9 mouse cellular contexts compared by ENCODE assay signal in the genomic region with DNA sequence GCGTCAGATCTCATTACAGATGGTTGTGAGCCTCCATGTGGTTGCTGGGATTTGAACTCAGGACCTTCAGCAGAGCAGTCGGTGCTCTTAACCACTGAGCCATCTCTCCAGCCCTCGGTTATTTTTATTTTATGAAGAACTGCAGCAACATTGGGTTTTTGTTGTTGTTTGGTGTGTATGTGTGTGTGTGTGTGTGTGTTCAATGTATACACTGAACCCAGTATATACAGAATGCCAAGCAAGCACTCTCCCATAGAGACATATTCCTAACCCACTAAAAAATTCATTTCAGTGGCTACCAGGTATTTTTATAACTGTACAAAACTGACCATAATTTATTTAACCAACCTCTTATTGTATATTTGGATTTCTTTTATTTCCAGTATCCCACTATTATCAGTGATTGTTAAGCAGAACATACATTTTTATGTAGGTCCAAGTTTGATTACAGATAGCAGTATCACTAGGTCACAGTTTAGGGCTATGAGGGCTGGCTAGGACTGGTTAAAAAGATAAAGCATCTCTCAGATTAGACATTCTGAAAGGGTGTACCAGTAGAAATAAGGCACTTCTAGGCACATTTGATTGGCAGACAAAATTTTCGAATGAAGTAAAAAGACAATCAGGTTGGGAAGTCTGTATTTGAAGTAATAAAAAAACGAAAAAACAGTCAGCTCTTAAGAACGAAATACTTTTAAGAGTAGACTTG. TPM values are rescaled to one million over a fixed set of nuclear protein-coding genes. Genes with fewer than 3 reads are reported as not detected.
DNase-seq lines count a peak whose midpoint lies in the region; ATAC-seq lines count a peak whose summit lies in the region.
"Had no signal": no experiment of that assay in that cellular context is flagged by ENCODE, and none has a peak within 500 bp of the region (broad histone marks: within the 10 kb centered on the region; RNA-seq: fewer than 3 reads in every experiment).

No protein-coding gene starts in this region.

- no peak for ATAC-seq in heart, embryonic 16.5 days (replicated peaks; ENCODE audit: extremely low read depth, insufficient read depth, low FRiP score)
- ATAC-seq in midbrain, embryonic 13.5 days: no peak
- ATAC-seq in cerebellum, adult (ENCODE audit: insufficient number of reproducible peaks, low FRiP score, low TSS enrichment): no peak

- H3K9ac ChIP-seq in heart, embryonic 16.5 days (ENCODE audit: low read length): peak overlapping the region; percentile 86
- H3K9ac ChIP-seq in midbrain, embryonic 13.5 days (replicated peaks): peak overlapping the region; percentile 51; the same call in 1 of the 2 replicates

- no peak for DNase-seq in heart, postnatal 36 days
- peak; percentile 78 for DNase-seq in c-Kit-positive CD71-positive TER-119-positive erythroid progenitor cells, embryonic 14.5 days (ENCODE audit: low spot score)
- DNase-seq in induced T-regulatory cell, adult 2 months (ENCODE audit: low read depth): peak; percentile 23
- DNase-seq in right cerebral cortex, adult 18-20 months: no peak
- no peak for DNase-seq in adrenal gland, postnatal 25 days

- peak overlapping the region; percentile 49; the same call in 1 of the 2 replicates for H3K27ac ChIP-seq in heart, embryonic 16.5 days (ENCODE audit: low read length)
- no peak overlapping the region for H3K27ac ChIP-seq in midbrain, embryonic 13.5 days

- H3K36me3 ChIP-seq in heart, embryonic 16.5 days (ENCODE audit: control insufficient read depth, insufficient read depth): peaks cover 7% of the 10 kb centered on the region
- peaks cover 14% of the 10 kb centered on the region for H3K36me3 ChIP-seq in midbrain, embryonic 13.5 days

- peak overlapping the region; percentile 85 for H3K4me2 ChIP-seq in heart, embryonic 16.5 days (ENCODE audit: low read depth, low read length)
- peak overlapping the region; percentile 86 for H3K4me2 ChIP-seq in midbrain, embryonic 13.5 days (replicated peaks)

- WGBS in heart, embryonic 16.5 days: 58% methylated on average over 6 of the region's 6 CpGs
- 57% methylated on average over 6 of the region's 6 CpGs for WGBS in midbrain, embryonic 13.5 days

- H3K9me3 ChIP-seq in heart, embryonic 16.5 days (replicated peaks; ENCODE audit: control insufficient read depth, low read length): no peaks in the 10 kb centered on the region
- no peaks in the 10 kb centered on the region for H3K9me3 ChIP-seq in midbrain, embryonic 13.5 days

- no peaks in the 10 kb centered on the region for H3K27me3 ChIP-seq in heart, embryonic 16.5 days (ENCODE audit: control insufficient read depth, insufficient read depth, low read length)
- H3K27me3 ChIP-seq in midbrain, embryonic 13.5 days: no peaks in the 10 kb centered on the region

- no peak overlapping the region; the same call in 1 of the 2 replicates for H3K4me3 ChIP-seq in heart, embryonic 16.5 days (ENCODE audit: low read length)
- peak overlapping the region; percentile 56 for H3K4me3 ChIP-seq in midbrain, embryonic 13.5 days (replicated peaks)

- intact Hi-C loops in heart, postnatal 36 days (cut with DNase I): loop anchor here (1.0 to 5.0 kb wide), 2 partner anchors 18 to 82 kb away; a partner anchor contains a TSS

- peaks cover 12% of the 10 kb centered on the region for H3K4me1 ChIP-seq in heart, embryonic 16.5 days (ENCODE audit: control insufficient read depth, insufficient read depth, low read length)
- H3K4me1 ChIP-seq in midbrain, embryonic 13.5 days (replicated peaks): peaks cover 24% of the 10 kb centered on the region

RNA-seq across cellular contexts. Expression of a gene that starts 0.9 kb away (rescaled TPM):
- polyA plus RNA-seq in heart, embryonic 16.5 days (2015; fragmentation: Nextera tagmentation; extraction: Ambion mirVana): 75.1 and 75.5 TPM in 2 replicates
- 100 to 1,000 TPM; 138 to 148 TPM for total RNA-seq in heart, postnatal 36 days (2021)
- 126 and 134 TPM in 2 replicates for polyA plus RNA-seq in midbrain, embryonic 13.5 days (2015; fragmentation: Nextera tagmentation; extraction: Ambion mirVana)
- 131 and 160 TPM in 2 replicates for total RNA-seq in adrenal gland, postnatal 25 days (2021)

RNA-seq across cellular contexts. Expression of a gene that starts 1.3 kb away (rescaled TPM):
- 1.2 and 1.5 TPM in 2 replicates for polyA plus RNA-seq in heart, embryonic 16.5 days (2015; fragmentation: Nextera tagmentation; extraction: Ambion mirVana)
- total RNA-seq in heart, postnatal 36 days (2021): not detected
- 0.43 and 0.92 TPM in 2 replicates for polyA plus RNA-seq in midbrain, embryonic 13.5 days (2015; fragmentation: Nextera tagmentation; extraction: Ambion mirVana)
- total RNA-seq in adrenal gland, postnatal 25 days (2021): 2.6 TPM in 1 of 2 replicates, not detected in the other

RNA-seq across cellular contexts. Expression of a gene that starts 16.5 kb away (rescaled TPM):
- polyA plus RNA-seq in heart, embryonic 16.5 days (2015; fragmentation: Nextera tagmentation; extraction: Ambion mirVana): 79.4 and 85.6 TPM in 2 replicates
- 100 to 1,000 TPM; 188 to 200 TPM for total RNA-seq in heart, postnatal 36 days (2021)
- not detected in 2 replicates for polyA plus RNA-seq in midbrain, embryonic 13.5 days (2015; fragmentation: Nextera tagmentation; extraction: Ambion mirVana)
- 1.7 and 2.6 TPM in 2 replicates for total RNA-seq in adrenal gland, postnatal 25 days (2021)
- total RNA-seq: left cerebral cortex, postnatal 36 days had no signal

RNA-seq across cellular contexts. Expression of a gene that starts 18.8 kb away (rescaled TPM):
- polyA plus RNA-seq in heart, embryonic 16.5 days (2015; fragmentation: Nextera tagmentation; extraction: Ambion mirVana): 36.8 and 42.8 TPM in 2 replicates
- 10 to 100 TPM; 12.9 to 13.2 TPM for total RNA-seq in heart, postnatal 36 days (2021)
- 16.6 and 19.5 TPM in 2 replicates for polyA plus RNA-seq in midbrain, embryonic 13.5 days (2015; fragmentation: Nextera tagmentation; extraction: Ambion mirVana)
- 33.9 and 46.2 TPM in 2 replicates for total RNA-seq in adrenal gland, postnatal 25 days (2021)

RNA-seq across cellular contexts. Expression of a gene that starts 19.0 kb away (rescaled TPM):
- 223 and 227 TPM in 2 replicates for polyA plus RNA-seq in heart, embryonic 16.5 days (2015; fragmentation: Nextera tagmentation; extraction: Ambion mirVana)
- total RNA-seq in heart, postnatal 36 days (2021): 100 to 1,000 TPM; 250 to 298 TPM
- polyA plus RNA-seq in midbrain, embryonic 13.5 days (2015; fragmentation: Nextera tagmentation; extraction: Ambion mirVana): 176 TPM in 2 replicates
- total RNA-seq in adrenal gland, postnatal 25 days (2021): 328 and 383 TPM in 2 replicates

Comparison
In these comparisons a context has a peak if more than half of its experiments do, and no peak if none do; other contexts are left out.
1. DNase-seq: peak in c-Kit-positive CD71-positive TER-119-positive erythroid progenitor cells, embryonic 14.5 days (single experiment) and induced T-regulatory cell, adult 2 months (single experiment); none in heart, postnatal 36 days (0 of 2), right cerebral cortex, adult 18-20 months (single experiment) and adrenal gland, postnatal 25 days (single experiment).
2. RNA of a gene that starts 16.5 kb away (total RNA-seq): 188 to 200 TPM in heart, postnatal 36 days; 1.7 to 2.6 TPM in adrenal gland, postnatal 25 days; every median in the first group is over 10 times any median in the second.